Mouse (Mus musculus) neutrophil, adult 5-6 weeks (primary cell): ENCODE measurements around the gene Pklr. TPM values are rescaled to one million over a fixed set of nuclear protein-coding genes. Genes with fewer than 3 reads are reported as not detected.

Source experiments
- ATAC-seq: fragments of 151-379, 151-347 bp; 2 replicates; pipeline ENCODE4 v1.8.0; 2017; ENCODE audit warnings: mild to moderate bottlenecking, moderate TSS enrichment; ENCODE audit not compliant: insufficient number of reproducible peaks, poor library complexity, low FRiP score, severe bottlenecking; ENCODE audit errors: extremely low read depth
- total RNA-seq: library from RNA; stranded (forward); fragments of 200-1000 nt; gene quantifications from 2 replicates; pipeline ENCODE4 v1.2.3, GENCODE M21; 2017

Gene Pklr
- total RNA-seq, 1 experiment from 2014 or later: not detected

- ATAC-seq: no peak
Measured at GRCm38 (mm10) chr3:89183959-89184315, 48.0 kb downstream of the Pklr start.

- ATAC-seq: no peak
Measured at GRCm38 (mm10) chr3:89187197-89187596, 51.3 kb downstream of the Pklr start.

DNA sequence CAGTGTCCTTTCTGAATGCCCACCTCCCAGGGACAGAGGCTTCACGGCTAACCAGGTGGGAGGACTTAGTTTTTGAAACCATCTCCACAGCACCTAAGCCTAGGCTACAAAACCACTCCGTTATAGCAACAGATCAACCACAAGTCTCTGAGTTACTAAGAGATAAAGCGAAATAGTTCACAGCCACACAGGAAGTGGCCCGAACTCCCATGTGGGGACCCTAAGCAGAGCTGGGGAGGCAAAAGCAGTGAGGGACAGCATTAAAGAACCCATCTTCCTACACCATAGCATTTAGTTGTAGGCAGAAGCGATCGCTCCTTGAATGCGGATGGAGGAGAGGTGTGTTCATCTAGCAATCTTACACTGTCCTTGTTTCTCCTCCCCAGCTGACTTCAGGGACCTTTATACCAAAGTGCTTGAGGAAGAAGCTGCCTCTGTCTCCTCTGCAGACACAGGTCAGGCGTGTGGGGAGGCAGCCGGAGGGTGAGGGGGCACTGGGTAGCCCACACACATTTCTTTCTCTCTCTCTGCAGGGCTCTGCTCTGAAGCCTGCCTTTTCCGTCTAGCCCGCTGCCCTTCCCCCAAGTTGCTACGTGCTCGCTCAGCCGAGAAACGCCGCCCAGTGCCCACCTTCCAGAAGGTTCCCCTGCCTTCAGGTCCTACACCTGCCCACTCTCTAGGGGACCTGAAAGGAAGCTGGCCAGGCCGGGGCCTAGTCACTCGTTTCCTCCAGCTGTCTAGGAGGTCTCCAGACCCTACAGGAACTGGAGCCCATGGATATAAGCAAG, 51.9 kb downstream of the Pklr start:
- ATAC-seq: no peak

DNA sequence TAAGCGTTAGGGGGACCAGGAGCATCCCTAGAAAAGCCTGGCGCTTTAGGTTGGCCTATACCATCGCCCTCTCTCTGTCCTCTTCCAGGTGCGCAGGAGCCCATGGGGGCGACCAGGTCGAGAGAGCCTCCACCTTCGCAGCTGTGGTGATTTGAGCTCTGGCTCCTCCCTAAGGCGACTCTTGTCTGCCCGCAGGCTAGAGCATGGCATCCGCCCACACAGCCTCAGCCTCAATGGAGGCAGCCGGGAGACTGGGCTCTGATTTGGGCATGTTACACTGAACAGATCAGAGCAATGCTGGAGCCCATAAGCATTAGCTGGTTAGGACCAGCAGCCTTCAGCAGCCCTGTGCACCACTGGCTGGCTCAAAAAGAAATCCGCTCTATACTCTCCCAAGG, 52.5 kb downstream of the Pklr start:
- no peak for ATAC-seq

GRCm38 (mm10) chr3:89190436-89190835, 54.5 kb downstream of the Pklr start:
- ATAC-seq: peak; percentile 25; the same call in 1 of the 2 replicates

DNA sequence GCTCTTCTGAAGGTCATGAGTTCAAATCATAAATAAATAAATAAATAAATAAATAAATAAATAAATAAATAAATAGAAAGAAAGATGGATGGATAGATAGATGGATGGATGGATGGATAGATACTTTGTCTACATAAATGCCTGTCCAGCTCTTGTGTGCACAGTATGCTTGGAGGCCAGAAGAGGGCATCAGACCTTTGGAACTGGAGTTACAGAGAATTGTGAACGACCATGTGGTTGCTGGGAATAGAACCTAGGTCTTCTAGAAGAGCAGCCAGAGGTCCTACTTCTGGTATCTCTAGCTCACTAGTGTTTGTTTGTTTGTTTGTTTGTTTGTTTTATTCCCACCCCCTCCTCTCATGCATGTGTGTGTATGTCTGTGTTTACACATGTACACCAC, 57.4 kb downstream of the Pklr start:
- ATAC-seq: no peak

DNA sequence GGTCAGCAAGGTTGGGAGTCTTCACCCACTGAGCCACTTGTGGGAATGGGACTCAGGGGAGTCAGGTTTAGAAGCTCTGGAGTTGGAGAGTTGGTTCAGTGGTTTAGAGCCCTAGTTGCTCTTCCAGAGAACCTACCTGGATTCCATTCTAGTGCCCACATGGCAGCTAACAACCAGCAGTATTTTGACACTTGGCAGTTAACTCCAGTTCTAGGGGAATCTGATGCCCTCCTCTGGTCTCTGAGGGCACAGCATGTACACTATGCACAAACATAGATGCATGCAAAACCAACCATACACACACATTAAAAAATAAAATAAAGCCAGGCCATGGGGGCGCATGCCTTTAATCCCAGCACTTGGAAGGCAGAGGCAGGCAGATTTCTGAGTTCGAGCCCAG, 57.9 kb downstream of the Pklr start:
- no peak for ATAC-seq

Other genes starting within 250 kb of the Pklr start
- 8.5 and 12.8 TPM in 2 replicates for gene Msto1, start 222.1 kb upstream of the Pklr start, total RNA-seq
- gene Ash1l, start 185.5 kb upstream of the Pklr start, total RNA-seq: 100 and 110 TPM in 2 replicates
- 43.1 and 54.6 TPM in 2 replicates for gene Dap3, start 185.0 kb upstream of the Pklr start, total RNA-seq
- gene Rusc1, start 42.8 kb upstream of the Pklr start, total RNA-seq: 29.6 and 30.8 TPM in 2 replicates
- not detected in 2 replicates for gene Gm43738, start 35.0 kb upstream of the Pklr start, total RNA-seq
- 20.7 and 26.5 TPM in 2 replicates for gene Fdps, start 34.2 kb upstream of the Pklr start, total RNA-seq
- gene Hcn3, start 24.1 kb downstream of the Pklr start, total RNA-seq: 0.25 and 0.47 TPM in 2 replicates
- 159 and 180 TPM in 2 replicates for gene Clk2, start 28.7 kb downstream of the Pklr start, total RNA-seq
- gene Scamp3, start 41.3 kb downstream of the Pklr start, total RNA-seq: 58.2 and 64.2 TPM in 2 replicates
- gene Fam189b, start 47.0 kb downstream of the Pklr start, total RNA-seq: 7.7 and 8.2 TPM in 2 replicates
- 73.5 and 76.0 TPM in 2 replicates for gene Gba, start 66.8 kb downstream of the Pklr start, total RNA-seq
- gene Thbs3, start 79.0 kb downstream of the Pklr start, total RNA-seq: 2.0 and 5.8 TPM in 2 replicates
- 65.6 and 83.4 TPM in 2 replicates for gene Mtx1, start 90.9 kb downstream of the Pklr start, total RNA-seq
- gene Muc1, start 92.9 kb downstream of the Pklr start, total RNA-seq: 4.5 and 7.1 TPM in 2 replicates
- gene Krtcap2, start 109.8 kb downstream of the Pklr start, total RNA-seq: 52.2 and 53.9 TPM in 2 replicates
- gene Trim46, start 110.2 kb downstream of the Pklr start, total RNA-seq: 2.2 and 2.3 TPM in 2 replicates
- gene Dpm3, start 123.2 kb downstream of the Pklr start, total RNA-seq: 25.7 and 30.4 TPM in 2 replicates
- gene Slc50a1, start 134.4 kb downstream of the Pklr start, total RNA-seq: 99.3 and 112 TPM in 2 replicates
- gene Efna1, start 145.0 kb downstream of the Pklr start, total RNA-seq: 1.3 TPM in 1 of 2 replicates, not detected in the other
- not detected in 2 replicates for gene Efna3, start 186.8 kb downstream of the Pklr start, total RNA-seq
- not detected in 2 replicates for gene Efna4, start 201.9 kb downstream of the Pklr start, total RNA-seq
- gene Adam15, start 213.9 kb downstream of the Pklr start, total RNA-seq: 28.9 and 55.5 TPM in 2 replicates
- not detected in 2 replicates for gene Dcst2, start 225.8 kb downstream of the Pklr start, total RNA-seq
- not detected in 2 replicates for gene Dcst1, start 229.1 kb downstream of the Pklr start, total RNA-seq